Mouse (Mus musculus): ENCODE results near the gene Hsfy2. TPM values are rescaled to one million over a fixed set of nuclear protein-coding genes. Genes with fewer than 3 reads are reported as not detected.

Gene Hsfy2
- not detected in 2 replicates for polyA plus RNA-seq (2012)

DNA sequence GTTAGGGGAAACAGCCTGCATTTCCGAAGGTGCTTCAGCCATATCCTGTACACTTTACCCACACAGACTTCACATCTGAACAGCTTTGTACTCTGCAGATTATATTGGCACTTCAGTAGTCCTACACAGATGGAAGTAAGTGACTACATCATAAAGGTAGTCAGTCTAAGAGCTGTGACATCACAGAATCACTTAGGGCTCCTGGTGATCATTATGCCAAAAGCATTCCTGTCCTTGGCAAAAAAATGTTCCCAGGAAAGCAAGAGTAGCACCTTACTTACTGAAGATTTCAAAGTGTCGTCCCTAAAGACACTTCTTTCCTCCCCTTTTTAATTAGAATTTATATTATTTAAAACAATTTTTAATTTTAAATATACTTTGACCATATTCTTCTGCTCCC is at the start of gene Hsfy2:
Gene Hsfy2 (minus strand): TSS at position 101 of the 400 bp plus-strand sequence.

All from megakaryocyte-erythroid progenitor cell, adult 5 weeks (primary cell).